Mouse (Mus musculus): ENCODE results near the gene Mepe. TPM values are rescaled to one million over a fixed set of nuclear protein-coding genes. Genes with fewer than 3 reads are reported as not detected.

The Mepe gene
- polyA plus RNA-seq, 1 experiment from 2014 or later: not detected

DNA sequence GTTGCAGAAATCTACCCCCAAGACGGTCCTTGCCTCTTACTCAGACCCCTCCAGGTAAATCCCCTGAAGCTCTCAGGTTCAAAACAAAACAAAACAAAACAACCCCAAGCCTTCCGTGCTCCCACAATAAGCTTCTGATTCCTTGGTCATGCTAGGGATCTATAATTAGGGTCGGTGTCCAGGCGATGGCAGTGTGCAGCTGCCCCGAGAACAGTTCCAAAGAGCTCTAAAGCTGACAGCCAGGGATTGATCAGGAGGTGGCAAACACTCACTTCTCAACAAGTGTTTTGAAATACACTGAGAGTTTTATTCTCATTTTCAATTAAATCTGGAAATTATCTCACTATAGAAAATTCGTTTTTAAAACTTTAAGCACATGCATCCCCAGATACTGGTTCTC is 17.8 kb downstream of the Mepe start:
- H3K4me1 ChIP-seq (replicated peaks; ENCODE audit: control insufficient read depth, insufficient read depth, low read length): no peaks in the 10 kb centered on the region
- no peak overlapping the region for H3K9ac ChIP-seq (ENCODE audit: low read length)
- no peaks in the 10 kb centered on the region for H3K9me3 ChIP-seq (ENCODE audit: control insufficient read depth, low read length)
- ATAC-seq (ENCODE audit: low read depth): no peak
- H3K4me3 ChIP-seq (ENCODE audit: low read length): no peak overlapping the region
- WGBS: 40% methylated on average over 6 of the region's 6 CpGs
- no peak overlapping the region for H3K4me2 ChIP-seq (ENCODE audit: low read depth, low read length)
- H3K27ac ChIP-seq (ENCODE audit: low read length): no peak overlapping the region
- H3K36me3 ChIP-seq (ENCODE audit: control insufficient read depth, insufficient read depth, low read length): no peaks in the 10 kb centered on the region
- no peaks in the 10 kb centered on the region for H3K27me3 ChIP-seq (ENCODE audit: control insufficient read depth, insufficient read depth, low read depth, low read length)

DNA sequence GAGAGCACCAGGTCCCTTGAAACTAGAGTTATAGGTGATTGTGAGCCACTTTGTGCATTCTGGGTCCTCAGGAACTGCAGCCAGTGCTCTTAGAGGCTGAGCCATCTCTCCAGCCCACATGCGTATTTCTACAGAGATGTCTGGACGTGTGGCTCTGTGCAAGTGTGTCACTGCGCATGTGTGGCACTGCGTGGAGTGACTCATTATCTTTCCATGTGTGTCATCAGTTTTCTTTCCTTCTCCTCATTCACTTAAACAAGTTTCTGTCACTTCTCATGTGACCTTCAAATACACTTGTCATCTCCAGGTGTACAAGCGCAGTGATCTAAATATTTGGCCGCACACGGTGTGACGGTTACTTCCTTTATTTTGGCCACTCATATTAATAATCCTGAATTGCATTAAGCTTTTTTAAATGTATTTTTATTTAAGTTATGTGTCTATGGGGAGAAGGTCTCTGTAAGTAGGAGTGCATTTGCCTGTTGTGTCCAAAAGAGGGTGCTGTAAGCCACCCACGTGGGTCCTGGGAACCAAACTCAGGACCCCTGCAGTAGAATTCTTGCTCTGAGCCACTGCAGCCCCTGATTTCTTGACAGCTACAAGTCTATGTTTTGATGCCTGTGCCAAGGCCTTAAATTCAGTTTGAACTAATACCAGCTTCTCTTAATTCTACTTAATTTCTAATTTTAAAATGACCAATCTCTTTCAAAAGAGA is 19.6 kb downstream of the Mepe start:
- no peaks in the 10 kb centered on the region for H3K36me3 ChIP-seq (ENCODE audit: control insufficient read depth, insufficient read depth, low read length)
- 62% methylated on average over 9 of the region's 9 CpGs for WGBS
- no peak overlapping the region for H3K9ac ChIP-seq (ENCODE audit: low read length)

DNA sequence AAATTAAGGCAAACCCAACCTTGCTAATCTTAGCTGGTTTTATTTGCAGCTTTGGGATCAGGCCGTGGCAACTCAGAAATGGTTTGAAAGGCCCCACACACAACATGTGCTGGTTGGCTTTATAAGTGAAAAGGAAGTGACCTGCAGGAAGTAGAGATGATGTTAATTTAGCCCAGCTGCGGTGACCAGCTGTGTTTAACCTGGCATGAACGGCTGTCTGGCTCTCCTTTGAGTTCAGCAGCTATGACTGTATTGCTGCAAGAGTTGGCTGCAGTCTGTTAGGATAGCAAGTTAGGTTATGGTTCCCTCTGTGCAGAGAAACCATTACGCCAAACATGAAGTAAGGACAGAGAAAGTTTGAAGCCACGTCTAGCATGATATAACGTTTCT is 20.1 kb downstream of the Mepe start:
- 71% methylated on average over 6 of the region's 6 CpGs for WGBS
- Histone ChIP-seq H3K27ac (ENCODE audit: low read length) (no peak overlapping the region), H3K9ac (ENCODE audit: low read length) (no peak overlapping the region), H3K4me2 (ENCODE audit: low read depth, low read length) (no peak overlapping the region), H3K4me3 (ENCODE audit: low read length) (no peak overlapping the region), H3K36me3 (ENCODE audit: control insufficient read depth, insufficient read depth, low read length) (no peaks in the 10 kb centered on the region), H3K4me1 (replicated peaks; ENCODE audit: control insufficient read depth, insufficient read depth, low read length) (no peaks in the 10 kb centered on the region), H3K27me3 (ENCODE audit: control insufficient read depth, insufficient read depth, low read depth, low read length) (no peaks in the 10 kb centered on the region), H3K9me3 (ENCODE audit: control insufficient read depth, low read length) (no peaks in the 10 kb centered on the region)
- no peak for ATAC-seq (ENCODE audit: low read depth)

More for the DNA sequence above, 19.6 kb downstream of the Mepe start:
- no peak overlapping the region for H3K27ac ChIP-seq (ENCODE audit: low read length)
- no peak for ATAC-seq (ENCODE audit: low read depth)
- H3K4me1 ChIP-seq (replicated peaks; ENCODE audit: control insufficient read depth, insufficient read depth, low read length): no peaks in the 10 kb centered on the region
- no peak overlapping the region for H3K4me3 ChIP-seq (ENCODE audit: low read length)
- H3K9me3 ChIP-seq (ENCODE audit: control insufficient read depth, low read length): no peaks in the 10 kb centered on the region
- H3K27me3 ChIP-seq (ENCODE audit: control insufficient read depth, insufficient read depth, low read depth, low read length): no peaks in the 10 kb centered on the region
- H3K4me2 ChIP-seq (ENCODE audit: low read depth, low read length): no peak overlapping the region

DNA sequence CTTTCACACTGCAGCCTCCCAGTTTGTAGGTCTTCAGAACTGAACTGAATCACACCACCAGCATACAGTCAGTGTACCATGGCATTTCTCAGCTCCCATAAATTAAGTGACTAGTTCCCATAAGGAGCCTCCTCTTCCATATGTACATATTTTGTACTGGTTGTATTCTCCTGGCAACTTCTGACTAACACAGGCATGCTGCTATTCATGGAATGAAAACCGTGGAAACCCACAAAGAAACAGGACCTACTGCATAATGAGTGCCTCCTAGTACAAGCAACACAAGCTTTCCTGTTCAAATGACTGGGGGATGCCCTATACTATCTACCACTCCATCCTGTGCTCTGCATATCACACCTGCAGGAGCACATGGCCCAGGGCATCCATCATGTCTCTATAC is 25.9 kb downstream of the Mepe start:
- Histone ChIP-seq H3K27me3 (ENCODE audit: control insufficient read depth, insufficient read depth, low read depth, low read length) (no peaks in the 10 kb centered on the region), H3K9me3 (ENCODE audit: control insufficient read depth, low read length) (no peaks in the 10 kb centered on the region), H3K9ac (ENCODE audit: low read length) (no peak overlapping the region), H3K4me3 (ENCODE audit: low read length) (no peak overlapping the region), H3K36me3 (ENCODE audit: control insufficient read depth, insufficient read depth, low read length) (no peaks in the 10 kb centered on the region), H3K4me1 (replicated peaks; ENCODE audit: control insufficient read depth, insufficient read depth, low read length) (peaks cover 5% of the 10 kb centered on the region; the same call in 1 of the 2 replicates), H3K27ac (ENCODE audit: low read length) (no peak overlapping the region), H3K4me2 (ENCODE audit: low read depth, low read length) (no peak overlapping the region)
- 76% methylated on average over 1 of the region's 1 CpGs for WGBS
- no peak for ATAC-seq (ENCODE audit: low read depth)

DNA sequence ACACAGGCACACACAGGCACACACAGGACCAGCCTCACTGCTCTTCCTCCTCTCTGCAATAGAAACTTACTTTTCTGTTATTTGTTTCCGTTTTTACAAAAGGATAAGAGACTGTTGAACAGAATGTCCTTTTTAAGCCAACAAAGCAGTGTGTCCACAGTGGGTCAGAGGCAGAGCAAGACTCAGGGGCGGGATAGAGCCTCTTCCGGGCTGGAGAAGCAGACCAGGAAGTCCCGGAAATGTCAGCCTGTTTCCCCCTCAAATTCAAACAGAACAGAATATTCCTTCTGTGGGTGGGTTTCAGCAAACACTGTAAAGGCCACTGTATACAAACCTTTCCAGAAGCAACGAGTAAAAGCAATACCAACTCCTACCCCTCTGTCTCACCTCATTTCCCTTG is 26.7 kb downstream of the Mepe start:
- Histone ChIP-seq H3K4me1 (replicated peaks; ENCODE audit: control insufficient read depth, insufficient read depth, low read length) (peaks cover 5% of the 10 kb centered on the region; the same call in 1 of the 2 replicates), H3K36me3 (ENCODE audit: control insufficient read depth, insufficient read depth, low read length) (no peaks in the 10 kb centered on the region), H3K27me3 (ENCODE audit: control insufficient read depth, insufficient read depth, low read depth, low read length) (no peaks in the 10 kb centered on the region), H3K27ac (ENCODE audit: low read length) (no peak overlapping the region), H3K9ac (ENCODE audit: low read length) (no peak overlapping the region), H3K9me3 (ENCODE audit: control insufficient read depth, low read length) (no peaks in the 10 kb centered on the region), H3K4me2 (ENCODE audit: low read depth, low read length) (no peak overlapping the region), H3K4me3 (ENCODE audit: low read length) (no peak overlapping the region)
- ATAC-seq (ENCODE audit: low read depth): no peak; the same call in 1 of the 2 replicates
- WGBS: 29% methylated on average over 5 of the region's 5 CpGs

DNA sequence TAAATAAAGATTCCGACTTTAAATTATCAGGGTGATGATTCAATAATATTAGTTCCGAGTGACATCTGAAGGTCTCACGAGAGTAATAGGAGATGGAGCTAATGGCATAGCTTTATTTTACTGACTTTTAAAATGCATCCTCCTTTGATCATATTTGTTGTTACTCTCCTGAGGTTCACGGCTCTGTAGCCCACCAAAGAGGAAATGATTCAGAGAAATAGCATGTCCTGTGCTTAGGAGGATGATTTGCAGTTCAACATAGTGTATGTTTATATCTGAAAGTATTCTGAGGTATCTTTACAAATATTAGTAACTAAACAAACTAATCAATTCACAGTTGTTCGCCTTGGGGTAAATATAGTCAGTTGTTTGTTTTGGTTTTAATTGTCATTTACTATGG is 32.4 kb downstream of the Mepe start:
- Histone ChIP-seq H3K27ac (ENCODE audit: low read length) (no peak overlapping the region), H3K9me3 (ENCODE audit: control insufficient read depth, low read length) (no peaks in the 10 kb centered on the region), H3K4me1 (replicated peaks; ENCODE audit: control insufficient read depth, insufficient read depth, low read length) (no peaks in the 10 kb centered on the region), H3K4me2 (ENCODE audit: low read depth, low read length) (no peak overlapping the region), H3K4me3 (ENCODE audit: low read length) (no peak overlapping the region), H3K9ac (ENCODE audit: low read length) (no peak overlapping the region), H3K27me3 (ENCODE audit: control insufficient read depth, insufficient read depth, low read depth, low read length) (no peaks in the 10 kb centered on the region), H3K36me3 (ENCODE audit: control insufficient read depth, insufficient read depth, low read length) (no peaks in the 10 kb centered on the region)
- ATAC-seq (ENCODE audit: low read depth): no peak
- 65% methylated on average over 5 of the region's 5 CpGs for WGBS

DNA sequence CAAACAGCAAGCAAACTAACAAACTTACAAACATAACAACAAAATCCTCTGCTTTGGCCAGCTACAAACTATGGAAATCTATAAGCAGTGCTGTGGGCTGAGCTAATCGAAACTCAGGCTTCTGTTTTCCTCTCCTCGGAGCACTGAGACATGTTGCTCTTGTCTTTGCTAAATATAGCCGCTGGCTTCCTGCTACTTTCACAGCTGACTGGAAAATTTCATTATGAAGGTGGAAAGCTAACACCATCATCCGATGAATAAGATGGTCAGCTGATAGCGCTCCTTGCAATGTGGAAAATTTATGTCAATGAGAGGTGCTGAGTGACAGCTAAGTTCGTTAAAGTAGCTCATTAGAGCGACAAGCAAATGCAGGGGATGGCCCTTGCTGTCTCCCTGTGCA is 33.5 kb downstream of the Mepe start:
- ATAC-seq (ENCODE audit: low read depth): no peak
- no peak overlapping the region for H3K9ac ChIP-seq (ENCODE audit: low read length)
- H3K36me3 ChIP-seq (ENCODE audit: control insufficient read depth, insufficient read depth, low read length): no peaks in the 10 kb centered on the region
- H3K4me2 ChIP-seq (ENCODE audit: low read depth, low read length): no peak overlapping the region
- H3K27me3 ChIP-seq (ENCODE audit: control insufficient read depth, insufficient read depth, low read depth, low read length): no peaks in the 10 kb centered on the region
- H3K4me3 ChIP-seq (ENCODE audit: low read length): no peak overlapping the region
- H3K9me3 ChIP-seq (ENCODE audit: control insufficient read depth, low read length): no peaks in the 10 kb centered on the region
- no peaks in the 10 kb centered on the region for H3K4me1 ChIP-seq (replicated peaks; ENCODE audit: control insufficient read depth, insufficient read depth, low read length)
- 55% methylated on average over 7 of the region's 7 CpGs for WGBS
- no peak overlapping the region for H3K27ac ChIP-seq (ENCODE audit: low read length)

DNA sequence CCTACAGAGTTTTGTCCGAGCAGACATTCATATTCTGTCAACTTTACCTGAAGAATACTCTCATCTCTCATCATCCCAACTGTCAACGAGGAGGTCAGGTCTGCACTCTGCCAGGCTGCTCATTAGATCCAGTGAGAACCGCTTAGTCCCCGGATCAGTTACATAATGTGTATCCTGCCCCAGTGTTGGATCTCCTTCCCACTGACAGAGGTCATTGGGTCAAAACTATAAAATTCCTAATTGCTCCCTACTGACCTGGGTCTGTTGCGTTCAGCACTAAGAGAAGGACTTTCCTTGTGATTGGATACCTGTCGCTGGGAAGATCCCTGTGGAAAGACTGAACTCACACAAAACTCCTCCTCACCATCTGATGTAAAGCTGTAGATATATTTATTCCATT is 34.1 kb downstream of the Mepe start:
- Histone ChIP-seq H3K9ac (ENCODE audit: low read length) (no peak overlapping the region), H3K4me1 (replicated peaks; ENCODE audit: control insufficient read depth, insufficient read depth, low read length) (no peaks in the 10 kb centered on the region), H3K36me3 (ENCODE audit: control insufficient read depth, insufficient read depth, low read length) (no peaks in the 10 kb centered on the region), H3K4me2 (ENCODE audit: low read depth, low read length) (no peak overlapping the region), H3K27me3 (ENCODE audit: control insufficient read depth, insufficient read depth, low read depth, low read length) (no peaks in the 10 kb centered on the region), H3K27ac (ENCODE audit: low read length) (no peak overlapping the region), H3K9me3 (ENCODE audit: control insufficient read depth, low read length) (no peaks in the 10 kb centered on the region), H3K4me3 (ENCODE audit: low read length) (no peak overlapping the region)
- 66% methylated on average over 6 of the region's 6 CpGs for WGBS
- no peak for ATAC-seq (ENCODE audit: low read depth)

DNA sequence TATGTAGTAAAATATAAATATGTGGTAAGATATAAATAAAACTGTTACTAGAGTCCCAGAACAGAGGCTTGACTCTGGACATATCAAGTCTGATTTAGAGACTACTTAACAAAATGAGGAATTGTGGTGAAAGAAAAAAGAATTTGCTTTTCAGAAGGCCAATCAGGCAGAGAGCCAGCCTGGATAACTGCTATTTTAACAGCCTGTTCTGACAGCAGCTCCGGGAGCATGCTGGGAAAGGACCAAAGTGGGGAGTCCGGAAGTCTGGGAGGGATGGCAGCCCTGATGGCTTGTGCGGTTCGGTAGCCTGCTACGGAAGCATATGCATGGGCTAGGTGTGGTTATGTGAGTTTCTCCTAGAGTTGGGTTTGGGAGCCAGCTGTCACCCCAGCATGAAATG is 45.5 kb downstream of the Mepe start:
- peaks cover 14% of the 10 kb centered on the region for H3K4me1 ChIP-seq (replicated peaks; ENCODE audit: control insufficient read depth, insufficient read depth, low read length)
- no peaks in the 10 kb centered on the region for H3K27me3 ChIP-seq (ENCODE audit: control insufficient read depth, insufficient read depth, low read depth, low read length)
- no peak overlapping the region for H3K4me3 ChIP-seq (ENCODE audit: low read length)
- 78% methylated on average over 5 of the region's 5 CpGs for WGBS
- no peak overlapping the region for H3K4me2 ChIP-seq (ENCODE audit: low read depth, low read length)
- no peak overlapping the region for H3K27ac ChIP-seq (ENCODE audit: low read length)
- no peak for ATAC-seq (ENCODE audit: low read depth)
- no peaks in the 10 kb centered on the region for H3K9me3 ChIP-seq (ENCODE audit: control insufficient read depth, low read length)
- H3K9ac ChIP-seq (ENCODE audit: low read length): no peak overlapping the region
- H3K36me3 ChIP-seq (ENCODE audit: control insufficient read depth, insufficient read depth, low read length): no peaks in the 10 kb centered on the region

DNA sequence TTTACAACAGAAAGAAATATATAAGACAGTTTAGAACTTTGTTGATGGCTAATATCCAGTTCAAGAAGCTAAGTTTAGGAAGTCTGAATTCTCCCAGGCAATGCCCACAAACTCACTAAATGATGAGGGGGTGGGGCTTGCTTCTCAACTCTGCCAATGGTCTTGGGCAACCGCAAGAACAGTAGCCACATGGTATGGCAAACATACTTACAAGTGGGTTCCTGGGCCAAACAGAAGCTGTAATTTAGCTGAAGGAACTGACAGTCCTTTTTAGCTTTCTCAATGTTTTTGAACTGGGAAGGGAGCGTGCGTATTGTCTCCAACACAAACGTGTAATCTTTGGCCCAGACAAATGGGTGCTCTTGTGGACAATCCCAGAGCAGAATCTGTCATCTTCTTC is 46.2 kb downstream of the Mepe start:
- 86% methylated on average over 4 of the region's 4 CpGs for WGBS
- ATAC-seq (ENCODE audit: low read depth): no peak
- H3K36me3 ChIP-seq (ENCODE audit: control insufficient read depth, insufficient read depth, low read length): no peaks in the 10 kb centered on the region
- no peaks in the 10 kb centered on the region for H3K9me3 ChIP-seq (ENCODE audit: control insufficient read depth, low read length)
- peaks cover 14% of the 10 kb centered on the region for H3K4me1 ChIP-seq (replicated peaks; ENCODE audit: control insufficient read depth, insufficient read depth, low read length)
- H3K4me2 ChIP-seq (ENCODE audit: low read depth, low read length): no peak overlapping the region
- H3K9ac ChIP-seq (ENCODE audit: low read length): no peak overlapping the region
- H3K4me3 ChIP-seq (ENCODE audit: low read length): no peak overlapping the region
- no peaks in the 10 kb centered on the region for H3K27me3 ChIP-seq (ENCODE audit: control insufficient read depth, insufficient read depth, low read depth, low read length)
- no peak overlapping the region for H3K27ac ChIP-seq (ENCODE audit: low read length)
